Mouse (Mus musculus) megakaryocyte, adult 5-6 weeks (primary cell): Measurements from ENCODE around the gene Dctn1. TPM values are rescaled to one million over a fixed set of nuclear protein-coding genes. Genes with fewer than 3 reads are reported as not detected.

ENCODE experiments used
- ATAC-seq: 2 replicates; pipeline ENCODE4 v1.8.0; 2016; ENCODE audit warnings: mild to moderate bottlenecking, inconsistent platforms; ENCODE audit not compliant: poor library complexity, severe bottlenecking
- total RNA-seq, 2 experiments: library from RNA; stranded (forward) in 1 of 2; stranded (reverse) in 1 of 2; fragments of 153-499, 151-499 nt in 1 of 2; fragments of 221-1000, 200-1000 nt in 1 of 2; gene quantifications; 2 replicates each; pipeline versions ENCODE4 v1.2.3 to v1.2.4; 2015 to 2017

Gene Dctn1
- total RNA-seq, 2 experiments from 2014 or later: 30.6 to 41.0 TPM

- peak; percentile 67 for ATAC-seq
These were observed 49.4 kb downstream of the Dctn1 start for GRCm38 (mm10) chr6:83215002-83215666.

- ATAC-seq: no peak
These were observed 54.1 kb downstream of the Dctn1 start, which contains the start of gene Slc4a5 for GRCm38 (mm10) chr6:83219814-83220213. Slc4a5 (plus strand) TSS chr6:83219828.

- no peak for ATAC-seq
These were observed 65.8 kb downstream of the Dctn1 start for GRCm38 (mm10) chr6:83231486-83231885.

GRCm38 (mm10) chr6:83233306-83233705 is 67.6 kb downstream of the Dctn1 start:
- no peak for ATAC-seq

- no peak for ATAC-seq
These were observed 68.6 kb downstream of the Dctn1 start for GRCm38 (mm10) chr6:83234280-83234741.

- ATAC-seq: no peak
These were observed 71.4 kb downstream of the Dctn1 start for GRCm38 (mm10) chr6:83237123-83237522.

GRCm38 (mm10) chr6:83244422-83245061 is 78.8 kb downstream of the Dctn1 start:
- no peak for ATAC-seq

GRCm38 (mm10) chr6:83245134-83245533 is 79.4 kb downstream of the Dctn1 start:
- no peak for ATAC-seq

GRCm38 (mm10) chr6:83245997-83246396 is 80.3 kb downstream of the Dctn1 start:
- ATAC-seq: no peak

- ATAC-seq: no peak
These were observed 81.0 kb downstream of the Dctn1 start for GRCm38 (mm10) chr6:83246750-83247149.

GRCm38 (mm10) chr6:83247153-83247552 is 81.4 kb downstream of the Dctn1 start:
- no peak for ATAC-seq

Other genes starting within 250 kb of the Dctn1 start
- 1.4 and 2.5 TPM in 2 replicates for gene Sema4f, start 226.2 kb upstream of the Dctn1 start, total RNA-seq (2015)
- gene Sema4f, start 226.2 kb upstream of the Dctn1 start, total RNA-seq (2017): 0.29 and 1.6 TPM in 2 replicates
- 0.98 and 1.1 TPM in 2 replicates for gene M1ap, start 219.0 kb upstream of the Dctn1 start, total RNA-seq (2015)
- gene M1ap, start 219.0 kb upstream of the Dctn1 start, total RNA-seq (2017): 1.5 and 3.5 TPM in 2 replicates
- gene Dok1, start 132.4 kb upstream of the Dctn1 start, total RNA-seq (2015): 10.2 and 12.3 TPM in 2 replicates
- 23.5 and 26.8 TPM in 2 replicates for gene Dok1, start 132.4 kb upstream of the Dctn1 start, total RNA-seq (2017)
- gene Loxl3, start 131.7 kb upstream of the Dctn1 start, total RNA-seq (2015): 0.30 and 0.65 TPM in 2 replicates
- 0.44 and 1.4 TPM in 2 replicates for gene Loxl3, start 131.7 kb upstream of the Dctn1 start, total RNA-seq (2017)
- gene Aup1, start 111.4 kb upstream of the Dctn1 start, total RNA-seq (2015): 156 and 191 TPM in 2 replicates
- gene Aup1, start 111.4 kb upstream of the Dctn1 start, total RNA-seq (2017): 143 and 168 TPM in 2 replicates
- 53.9 and 55.6 TPM in 2 replicates for gene Htra2, start 110.6 kb upstream of the Dctn1 start, total RNA-seq (2015)
- gene Htra2, start 110.6 kb upstream of the Dctn1 start, total RNA-seq (2017): 34.1 and 41.4 TPM in 2 replicates
- 2.2 and 2.3 TPM in 2 replicates for gene Dqx1, start 108.1 kb upstream of the Dctn1 start, total RNA-seq (2015)
- 0.62 and 1.2 TPM in 2 replicates for gene Dqx1, start 108.1 kb upstream of the Dctn1 start, total RNA-seq (2017)
- not detected in 2 replicates for gene Tlx2, start 95.6 kb upstream of the Dctn1 start, total RNA-seq (2015)
- gene Tlx2, start 95.6 kb upstream of the Dctn1 start, total RNA-seq (2017): not detected in 2 replicates
- 28.9 and 37.5 TPM in 2 replicates for gene Pcgf1, start 88.1 kb upstream of the Dctn1 start, total RNA-seq (2015)
- gene Pcgf1, start 88.1 kb upstream of the Dctn1 start, total RNA-seq (2017): 10.5 and 16.6 TPM in 2 replicates
- not detected in 2 replicates for gene Lbx2, start 79.6 kb upstream of the Dctn1 start, total RNA-seq (2015)
- not detected in 2 replicates for gene Lbx2, start 79.6 kb upstream of the Dctn1 start, total RNA-seq (2017)
- gene Ccdc142, start 64.3 kb upstream of the Dctn1 start, total RNA-seq (2015): 2.2 and 3.9 TPM in 2 replicates
- gene Ccdc142, start 64.3 kb upstream of the Dctn1 start, total RNA-seq (2017): 0.22 and 3.2 TPM in 2 replicates
- gene Gm42688, start 64.3 kb upstream of the Dctn1 start, total RNA-seq (2015): 0.87 and 1.3 TPM in 2 replicates
- 2.9 and 3.0 TPM in 2 replicates for gene Gm42688, start 64.3 kb upstream of the Dctn1 start, total RNA-seq (2017)
- 44.5 and 45.8 TPM in 2 replicates for gene Mrpl53, start 56.9 kb upstream of the Dctn1 start, total RNA-seq (2015)
- 20.8 and 27.7 TPM in 2 replicates for gene Mrpl53, start 56.9 kb upstream of the Dctn1 start, total RNA-seq (2017)
- 17.5 and 21.6 TPM in 2 replicates for gene Mogs, start 50.4 kb upstream of the Dctn1 start, total RNA-seq (2015)
- gene Mogs, start 50.4 kb upstream of the Dctn1 start, total RNA-seq (2017): 33.4 and 38.7 TPM in 2 replicates
- gene Wbp1, start 44.4 kb upstream of the Dctn1 start, total RNA-seq (2015): 33.5 and 34.8 TPM in 2 replicates
- gene Wbp1, start 44.4 kb upstream of the Dctn1 start, total RNA-seq (2017): 74.0 and 89.9 TPM in 2 replicates
- 18.8 and 19.6 TPM in 2 replicates for gene Ino80b, start 40.5 kb upstream of the Dctn1 start, total RNA-seq (2015)
- 26.0 and 36.2 TPM in 2 replicates for gene Ino80b, start 40.5 kb upstream of the Dctn1 start, total RNA-seq (2017)
- 0.52 and 0.67 TPM in 2 replicates for gene Rtkn, start 30.5 kb upstream of the Dctn1 start, total RNA-seq (2015)
- 0.29 and 1.2 TPM in 2 replicates for gene Rtkn, start 30.5 kb upstream of the Dctn1 start, total RNA-seq (2017)
- gene Wdr54, start 9.5 kb upstream of the Dctn1 start, total RNA-seq (2015): not detected in 2 replicates
- gene Wdr54, start 9.5 kb upstream of the Dctn1 start, total RNA-seq (2017): 0.88 TPM in 1 of 2 replicates, not detected in the other
- gene 1700003E16Rik, start 9.5 kb upstream of the Dctn1 start, total RNA-seq (2015): not detected in 2 replicates
- not detected in 2 replicates for gene 1700003E16Rik, start 9.5 kb upstream of the Dctn1 start, total RNA-seq (2017)
- gene Slc4a5, start 53.9 kb downstream of the Dctn1 start, total RNA-seq (2015): 0.02 TPM in 1 of 2 replicates, not detected in the other
- not detected in 2 replicates for gene Slc4a5, start 53.9 kb downstream of the Dctn1 start, total RNA-seq (2017)
- 33.8 and 35.7 TPM in 2 replicates for gene Mthfd2, start 160.0 kb downstream of the Dctn1 start, total RNA-seq (2015)
- gene Mthfd2, start 160.0 kb downstream of the Dctn1 start, total RNA-seq (2017): 37.8 and 39.7 TPM in 2 replicates
- gene Mob1a, start 160.1 kb downstream of the Dctn1 start, total RNA-seq (2015): 163 and 172 TPM in 2 replicates
- 250 and 263 TPM in 2 replicates for gene Mob1a, start 160.1 kb downstream of the Dctn1 start, total RNA-seq (2017)
- gene Bola3, start 183.2 kb downstream of the Dctn1 start, total RNA-seq (2015): 33.8 and 35.8 TPM in 2 replicates
- gene Bola3, start 183.2 kb downstream of the Dctn1 start, total RNA-seq (2017): 22.6 and 23.5 TPM in 2 replicates